Mouse (Mus musculus) CH12.LX (cell line): ENCODE measurements around the gene 5830473C10Rik.

Experiments
- CHD1 ChIP-seq: IDR thresholded peaks from 2 replicates; pipeline ENCODE4 v1.6.1; 2012; ENCODE audit warnings: low read depth, low read length, improper control_type of control experiment, inconsistent platforms
- CTCF ChIP-seq, 2 experiments: IDR thresholded peaks in 1 of 2; conservative IDR thresholded peaks in 1 of 2; 2 replicates each; pipeline ENCODE4 v1.5.1; 2011 to 2012; ENCODE audit warnings: low read depth in 2 of 2, low read length in 2 of 2, improper control_type of control experiment in 1 of 2, inconsistent platforms in 1 of 2, mild to moderate bottlenecking in 1 of 2, moderate library complexity in 1 of 2
- E2F4 ChIP-seq: IDR thresholded peaks from 2 replicates; pipeline ENCODE4 v1.6.1; 2011; ENCODE audit warnings: low read depth, low read length, improper control_type of control experiment; ENCODE audit not compliant: insufficient replicate concordance
- EP300 ChIP-seq: IDR thresholded peaks from 2 replicates; pipeline ENCODE4 v1.6.1; 2011; ENCODE audit warnings: low read length, improper control_type of control experiment
- IRF4 ChIP-seq: IDR thresholded peaks from 2 replicates; pipeline ENCODE4 v1.6.1; 2014; ENCODE audit warnings: low read depth, mild to moderate bottlenecking, inconsistent platforms, low read length, improper control_type of control experiment
- JUND ChIP-seq: conservative IDR thresholded peaks from 2 replicates; pipeline ENCODE4 v1.6.1; 2011; ENCODE audit warnings: low read depth, low read length, improper control_type of control experiment
- MAFK ChIP-seq: IDR thresholded peaks from 2 replicates; pipeline ENCODE4 v1.6.1; 2011; ENCODE audit warnings: low read length, improper control_type of control experiment; ENCODE audit not compliant: insufficient replicate concordance
- MAX ChIP-seq: IDR thresholded peaks from 2 replicates; pipeline ENCODE4 v1.6.1; 2011; ENCODE audit warnings: low read length, improper control_type of control experiment
- MAZ ChIP-seq: IDR thresholded peaks from 2 replicates; pipeline ENCODE4 v1.6.1; 2012; ENCODE audit warnings: low read depth, mild to moderate bottlenecking, inconsistent platforms, low read length, improper control_type of control experiment, moderate library complexity
- POLR2A ChIP-seq: IDR thresholded peaks from 2 replicates; pipeline ENCODE4 v1.6.1; 2011; ENCODE audit warnings: low read depth, mild to moderate bottlenecking, improper control_type of control experiment, low read length
- UBTF ChIP-seq: IDR thresholded peaks from 2 replicates; pipeline ENCODE4 v1.6.1; 2012; ENCODE audit warnings: low read depth, mild to moderate bottlenecking, inconsistent platforms, low read length, improper control_type of control experiment, moderate library complexity
- USF1 ChIP-seq: IDR thresholded peaks from 2 replicates; pipeline ENCODE4 v1.6.1; 2014; ENCODE audit warnings: low read depth, mild to moderate bottlenecking, inconsistent platforms, low read length, improper control_type of control experiment

GRCm38 (mm10) chr5:90623209-90623608 is 62.3 kb downstream of the 5830473C10Rik start:
- TF ChIP-seq CTCF (conservative IDR thresholded peaks at IDR 0.05 in 1 of 2, IDR thresholded peaks at IDR 0.05 in 1 of 2; ENCODE audit: low read depth in 2 of 2, low read length in 2 of 2) (no peak), MAFK (no peak), CHD1 (no peak), UBTF (no peak), POLR2A (no peak), EP300 (no peak), MAZ (no peak), E2F4 (no peak), USF1 (no peak), IRF4 (no peak), MAX (no peak), JUND (no peak)
